Mouse (Mus musculus) frontal cortex, postnatal 14 days (tissue): Measurements from ENCODE around the gene Bid.
A peak's percentile ranks its signal among the peaks of the same experiment; 100 is the strongest.

Experiments used
- DNase-seq, 2 experiments: peaks; one replicate each; pipeline ENCODE4 v3.0.0; 2022; ENCODE audit warnings: low spot score in 2 of 2

Gene Bid

DNA sequence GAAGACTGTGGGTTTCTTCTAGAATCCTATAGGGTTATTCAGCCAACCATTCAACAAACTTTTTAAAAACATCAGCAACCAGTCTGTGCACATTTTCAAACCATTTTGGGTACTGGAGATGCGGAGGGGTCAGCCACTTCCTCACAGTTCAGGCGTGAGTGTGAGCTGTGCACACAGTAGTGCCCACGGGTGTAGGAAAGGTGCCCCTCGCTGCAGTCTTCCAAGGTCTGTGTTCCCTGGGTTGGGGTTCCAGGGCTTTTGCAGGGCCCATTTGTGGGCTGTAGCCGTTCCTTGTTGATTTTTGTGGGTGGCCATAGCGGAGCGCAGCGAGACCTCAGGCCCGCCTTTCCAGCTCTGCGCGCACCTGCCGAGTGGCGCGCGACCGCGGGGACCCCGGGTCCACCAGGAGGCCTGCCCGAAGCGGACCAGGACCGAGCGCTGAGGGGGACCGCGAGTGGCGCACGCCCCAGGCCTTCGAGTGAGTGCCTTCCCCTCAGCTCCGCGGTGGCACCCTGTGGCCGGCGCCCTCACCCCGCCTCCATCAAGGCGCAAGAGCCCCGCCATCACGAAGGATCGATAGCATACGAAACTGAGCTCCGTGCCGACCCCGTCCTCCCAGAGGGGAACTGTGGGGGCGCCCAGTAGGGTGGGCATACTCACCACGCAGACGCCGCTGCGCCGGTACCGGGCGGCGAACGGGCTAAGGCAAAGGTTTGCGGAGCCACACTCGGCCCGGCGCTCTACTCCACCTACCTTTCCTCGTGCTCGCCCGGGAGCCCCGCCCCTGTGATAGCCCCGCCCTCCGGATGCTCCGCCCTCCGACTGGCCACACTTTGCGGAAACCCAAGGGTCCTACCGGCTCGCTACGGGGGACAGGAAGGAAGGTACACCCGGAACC lies at the start of gene Bid:
TSS of gene Bid (minus strand) at position 780 of the 898 bp plus-strand sequence.
- DNase-seq, result peak; percentile 74 to 81

GRCm38 (mm10) chr6:120965814-120966213 lies 49.2 kb upstream of the Bid start:
- DNase-seq, result no peak

GRCm38 (mm10) chr6:120964179-120964578 lies 47.5 kb upstream of the Bid start:
- no peak for DNase-seq

DNA sequence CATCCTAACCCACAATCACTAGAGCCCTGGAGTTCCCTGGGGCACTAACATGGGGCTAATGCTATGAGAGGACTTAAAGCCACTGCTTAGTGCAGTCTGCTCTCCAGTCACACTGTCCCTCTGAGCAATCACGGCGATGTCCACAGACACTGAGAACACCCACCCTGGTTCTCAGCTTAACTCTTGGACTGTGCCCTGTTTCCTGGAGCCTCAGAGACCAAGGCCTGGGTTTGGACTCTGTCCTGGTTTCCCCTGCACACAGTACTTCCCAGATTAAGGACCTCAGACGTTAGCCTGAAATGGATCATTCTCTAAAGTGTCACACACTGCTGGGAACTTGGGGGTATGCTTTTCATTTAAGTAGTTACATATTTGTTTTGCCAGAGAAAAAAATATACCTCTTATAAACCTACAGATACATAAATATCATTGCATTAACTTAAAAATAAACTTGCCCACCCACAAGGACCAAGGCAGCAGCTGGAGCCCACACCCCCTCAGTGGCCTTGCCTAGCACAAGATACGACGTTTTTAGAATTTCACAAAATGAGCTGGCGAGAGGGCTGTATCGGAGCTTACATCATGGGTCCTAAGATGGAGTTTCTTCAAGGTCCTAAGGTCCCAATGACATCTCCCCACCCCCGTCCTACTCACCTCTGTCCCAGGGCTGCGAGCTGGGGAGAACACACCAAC lies 43.8 kb upstream of the Bid start:
- no peak for DNase-seq

GRCm38 (mm10) chr6:120957331-120957730 lies 40.7 kb upstream of the Bid start:
- no peak for DNase-seq

DNA sequence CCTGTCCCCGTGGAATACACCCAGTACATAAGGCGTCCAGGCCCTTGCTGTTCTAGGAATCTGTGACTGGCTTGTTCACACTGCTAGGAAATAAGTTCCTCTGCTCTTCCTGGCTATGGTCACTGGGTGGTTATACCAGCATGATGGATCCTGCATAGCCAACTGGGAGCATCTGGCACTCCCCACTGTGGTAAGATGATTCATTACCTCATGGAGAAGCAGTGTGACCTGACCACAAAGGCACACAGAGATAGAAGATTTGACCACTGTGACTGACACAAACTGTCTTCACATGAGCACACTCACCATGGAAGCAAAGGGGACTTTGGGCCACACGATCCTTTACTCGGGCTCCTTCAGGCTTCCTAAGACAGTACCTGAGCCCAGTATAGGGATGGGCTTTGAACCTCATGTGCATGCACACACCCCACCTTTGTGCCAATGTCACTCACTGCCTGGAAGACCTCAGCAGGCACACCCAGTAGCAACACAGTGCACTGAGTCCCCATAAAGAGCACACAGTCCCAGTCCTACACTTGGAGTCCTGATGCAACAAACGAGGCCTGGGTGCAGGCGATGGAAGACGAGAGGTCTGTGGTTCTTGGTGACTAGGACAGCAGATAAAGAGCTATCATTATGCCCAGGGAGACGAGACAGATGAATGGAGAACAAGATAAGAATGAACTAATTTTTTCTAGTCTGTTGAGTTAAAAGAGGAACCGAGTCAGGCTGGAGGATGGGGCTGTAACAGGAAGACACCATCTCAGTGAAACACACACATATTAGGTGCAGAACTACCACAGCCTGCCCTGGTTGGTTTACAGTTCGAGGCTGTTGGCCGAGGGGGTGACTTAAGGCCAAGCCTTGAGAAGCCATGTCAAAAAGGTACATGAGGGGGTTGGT lies 39.9 kb upstream of the Bid start:
- no peak for DNase-seq

DNA sequence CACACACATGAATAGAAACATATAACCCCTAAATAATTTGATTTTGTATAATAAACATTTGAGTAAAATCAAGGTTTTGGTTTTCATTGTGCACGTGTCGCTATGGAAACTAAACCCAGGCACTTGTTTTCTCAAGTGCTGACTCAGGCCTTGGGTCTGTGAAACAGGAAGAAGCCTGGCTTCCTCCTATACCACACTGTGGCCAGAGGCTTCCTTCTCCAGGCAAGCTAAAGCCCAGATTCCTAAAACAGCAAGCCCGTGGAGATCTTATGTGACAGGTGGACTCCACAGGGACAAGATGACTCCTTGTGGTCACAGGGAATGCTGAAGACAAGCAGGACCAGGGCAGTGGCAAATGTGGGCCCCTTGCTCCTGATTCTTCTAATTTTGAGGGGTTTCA lies 38.6 kb upstream of the Bid start:
- DNase-seq, result no peak

- no peak for DNase-seq
These were observed 37.6 kb upstream of the Bid start for GRCm38 (mm10) chr6:120954241-120954640.

- DNase-seq, result no peak
These were observed 35.8 kb upstream of the Bid start for GRCm38 (mm10) chr6:120952475-120952874.

DNA sequence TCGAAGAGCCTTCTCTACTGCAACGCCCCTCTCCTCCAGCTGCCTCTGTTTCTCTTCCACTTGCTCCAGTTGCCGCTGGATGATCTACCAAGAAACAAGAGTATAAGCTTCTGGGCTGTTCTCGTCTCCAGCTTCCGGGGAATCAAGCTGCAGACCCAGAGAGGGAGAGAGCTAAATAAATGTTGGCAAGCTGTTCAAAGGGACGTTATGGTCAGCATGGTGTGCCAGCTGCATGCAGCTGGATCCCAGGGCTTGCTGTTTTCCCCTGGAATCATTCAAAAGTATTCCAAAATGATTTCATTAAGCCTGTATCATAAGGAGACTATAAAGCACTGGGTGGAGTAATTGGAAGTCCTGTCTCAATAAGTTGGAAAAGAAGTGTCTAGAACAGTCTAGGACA lies 34.7 kb upstream of the Bid start:
- no peak for DNase-seq

DNA sequence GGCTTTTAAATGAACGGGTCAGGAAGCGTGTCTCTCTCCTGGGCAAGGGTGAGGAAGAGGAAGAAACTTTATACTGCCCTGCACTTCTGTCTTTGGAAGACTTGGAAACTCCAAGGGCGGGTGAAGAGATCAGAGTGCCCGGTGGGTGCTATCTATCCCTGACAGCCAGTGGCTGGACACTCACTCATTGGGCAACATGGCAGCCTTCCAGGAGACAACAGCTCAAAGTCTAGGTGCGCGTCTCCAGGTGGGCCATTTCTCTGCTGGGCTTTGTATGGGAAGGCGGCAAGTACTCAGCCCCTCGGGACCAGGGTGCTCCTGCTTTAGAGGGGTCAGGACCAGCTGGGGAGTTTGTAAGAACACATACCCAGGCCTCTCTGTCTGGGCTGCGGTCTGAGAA lies 28.9 kb upstream of the Bid start:
- no peak for DNase-seq

DNA sequence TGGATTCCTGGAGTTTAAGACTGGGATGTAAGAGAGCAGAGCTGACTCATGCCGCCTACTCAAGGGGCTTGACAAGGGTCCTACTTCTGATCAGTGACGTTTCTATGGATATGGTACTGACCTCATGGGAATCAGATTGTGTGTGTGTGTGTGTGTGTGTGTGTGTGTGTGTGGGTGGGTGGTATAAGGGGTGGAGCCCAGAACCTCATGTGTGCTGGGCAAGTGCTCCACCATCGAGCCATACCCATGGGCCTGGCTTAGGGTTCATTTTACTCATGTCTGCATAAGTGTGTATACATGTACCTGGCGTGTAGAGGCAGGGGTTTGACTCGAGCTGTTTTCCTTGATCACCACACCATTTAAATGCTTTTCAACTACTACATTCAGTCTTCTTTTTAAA lies 27.3 kb upstream of the Bid start:
- no peak for DNase-seq

- no peak for DNase-seq
These were observed 26.9 kb upstream of the Bid start for GRCm38 (mm10) chr6:120943551-120943950.

DNA sequence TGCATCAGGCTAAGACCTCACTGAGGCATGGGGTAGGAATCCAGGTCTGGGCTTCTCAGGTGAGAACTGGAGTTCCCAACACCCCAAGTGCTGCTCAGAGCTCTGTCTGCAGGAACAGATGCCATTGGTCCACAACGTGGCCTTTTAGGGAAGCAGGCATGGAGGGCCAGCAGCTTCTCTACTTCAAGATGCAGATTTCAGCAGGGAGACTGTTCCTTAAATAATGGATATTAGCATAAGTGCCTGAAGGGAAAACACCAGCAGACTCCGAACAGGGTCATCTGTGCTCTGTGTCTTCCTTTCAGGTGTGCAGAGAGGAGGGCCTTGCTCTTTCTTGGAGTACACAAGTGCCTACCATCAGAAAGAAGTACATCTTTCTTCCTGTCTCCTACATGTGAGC lies 26.4 kb upstream of the Bid start:
- DNase-seq, result no peak

DNA sequence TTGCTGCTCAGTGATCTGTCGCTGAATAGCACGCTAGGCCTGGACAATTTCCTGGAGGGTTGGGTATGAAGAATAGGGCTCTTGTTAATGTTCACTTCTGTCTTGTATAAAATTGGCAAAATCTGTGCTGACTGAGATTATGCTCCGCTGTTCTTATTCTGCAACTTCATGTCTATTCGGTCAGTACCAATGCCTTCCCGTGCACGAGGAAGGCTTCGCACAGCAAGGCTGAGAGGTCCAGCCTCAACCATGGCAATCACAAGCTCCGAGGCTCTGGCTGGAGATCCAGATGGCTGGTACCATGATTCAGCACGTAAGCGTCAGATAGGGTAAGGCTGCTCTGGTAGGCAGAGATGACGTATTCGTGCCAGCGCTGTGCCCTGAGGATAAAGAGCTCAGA lies 24.9 kb upstream of the Bid start:
- DNase-seq, result no peak

DNA sequence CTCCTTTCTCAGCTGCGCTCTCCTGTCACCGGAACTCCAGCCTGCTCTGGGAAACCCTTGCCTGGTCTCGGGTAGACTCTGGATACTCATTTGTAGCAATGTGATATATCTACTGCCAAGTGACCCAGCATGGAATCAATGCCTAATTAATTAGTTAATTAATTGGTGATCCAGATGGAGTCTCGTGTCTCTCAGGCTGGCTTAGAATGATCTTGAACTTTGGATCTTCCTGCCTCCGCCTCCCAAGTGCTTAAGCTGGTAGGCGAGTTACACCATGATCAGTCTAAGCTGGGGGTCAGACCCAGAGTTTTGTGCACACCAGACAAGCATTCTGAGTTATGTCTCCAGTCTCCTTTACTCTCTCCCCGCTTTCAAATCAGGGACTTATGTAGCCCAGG lies 24.4 kb upstream of the Bid start:
- DNase-seq, result no peak

DNA sequence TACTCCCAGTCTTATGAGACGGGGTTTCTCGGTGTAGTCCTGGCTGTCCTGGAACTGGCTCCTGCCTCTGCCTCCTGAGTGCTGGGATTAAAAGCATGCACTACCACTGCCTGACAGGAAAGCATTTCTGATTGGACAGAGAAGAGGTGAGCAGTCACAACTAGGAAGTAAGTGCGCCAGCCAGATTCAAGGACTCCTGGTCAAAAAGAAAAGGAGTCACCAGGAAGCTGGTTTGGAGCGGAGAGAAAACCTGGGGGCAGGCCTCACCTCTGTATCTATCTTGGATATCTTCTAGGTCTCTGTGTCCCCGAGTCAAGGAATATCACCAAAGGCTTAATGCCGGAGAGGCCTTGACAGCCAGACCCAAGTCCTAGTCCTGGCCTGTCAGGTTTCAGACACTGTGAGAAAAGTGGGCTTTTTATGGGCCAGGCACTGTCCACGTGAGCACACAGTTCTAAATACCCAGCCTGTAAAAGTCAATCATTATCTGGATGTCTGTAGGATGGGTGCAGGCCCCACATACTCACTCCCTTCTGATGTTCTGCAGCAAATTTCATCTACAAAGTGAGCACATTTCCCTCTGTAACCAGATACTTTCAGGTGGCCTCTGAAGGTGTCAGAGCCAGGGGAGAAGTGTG lies 23.9 kb upstream of the Bid start:
- no peak for DNase-seq

- DNase-seq, result no peak
These were observed 23.1 kb upstream of the Bid start for GRCm38 (mm10) chr6:120939783-120940182.

DNA sequence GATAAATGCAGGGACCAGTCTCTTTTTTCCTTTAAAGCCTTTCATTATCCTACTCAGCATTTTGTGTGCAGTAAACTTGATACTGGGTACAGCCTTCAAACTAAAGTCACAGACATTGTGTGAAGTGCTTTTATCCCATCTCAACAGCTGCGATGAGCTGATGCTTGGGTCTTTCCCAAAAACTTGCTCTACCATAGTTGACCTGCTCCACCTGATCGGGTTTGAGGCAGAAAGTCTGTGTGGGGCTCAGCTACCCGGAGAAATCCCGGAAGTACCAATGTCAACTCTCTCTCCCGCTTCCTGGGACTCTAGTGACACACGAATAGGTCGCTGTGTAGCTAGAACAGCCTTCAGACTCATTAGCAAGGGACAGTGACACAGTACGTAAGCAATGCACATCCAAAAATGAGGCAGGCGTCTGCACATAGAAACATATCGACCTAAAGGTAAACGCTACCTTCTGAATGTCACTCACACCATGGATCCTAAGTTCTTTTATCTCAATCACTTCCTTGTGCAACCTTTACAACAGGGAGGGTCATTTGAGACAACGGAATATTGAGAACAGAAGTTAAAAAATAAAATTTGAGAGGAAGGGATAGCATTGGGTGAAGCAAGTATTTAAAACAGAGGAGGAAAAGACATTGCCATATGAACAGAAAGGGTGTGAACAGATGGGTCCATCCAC lies 22.3 kb upstream of the Bid start:
- DNase-seq, result no peak

DNA sequence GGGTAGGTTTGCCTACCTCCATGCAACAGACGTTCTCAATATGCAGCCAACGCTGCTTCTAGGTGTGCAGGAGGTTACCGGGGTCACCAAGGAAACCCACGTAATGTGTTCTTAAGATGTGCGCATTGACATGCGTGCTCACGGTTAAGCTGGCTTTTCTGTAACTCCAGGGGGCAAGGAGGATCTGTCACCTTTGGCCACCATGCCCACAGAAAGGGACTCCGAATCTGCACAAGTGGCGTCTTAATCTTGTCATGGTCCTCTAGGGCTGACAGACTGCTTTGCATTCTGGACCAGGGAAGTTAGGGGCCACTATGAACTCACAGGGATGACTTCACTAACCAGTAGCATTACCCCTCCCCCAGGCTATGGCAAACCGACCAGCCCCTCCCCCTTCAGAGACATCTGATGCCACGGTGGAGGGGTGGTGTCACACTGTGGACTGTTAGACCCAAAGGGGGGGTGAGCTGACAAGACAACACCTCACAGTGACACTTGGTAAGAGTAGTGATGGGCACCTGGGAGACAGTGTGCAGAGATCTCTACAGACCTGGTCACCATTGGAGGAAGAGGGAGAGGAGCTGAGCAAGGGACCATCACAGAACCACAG lies 21.5 kb upstream of the Bid start:
- DNase-seq, result no peak
